ENCODE assay signal across 9 mouse cellular contexts in the genomic region with DNA sequence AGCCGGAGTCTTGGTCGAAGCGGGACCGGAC. TPM values are rescaled to one million over a fixed set of nuclear protein-coding genes. Genes with fewer than 3 reads are reported as not detected.
DNase-seq lines count a peak whose midpoint lies in the region; ATAC-seq and TF ChIP-seq lines count a peak whose summit lies in the region.
"Had no signal": no experiment of that assay in that cellular context is flagged by ENCODE, and none has a peak within 500 bp of the region (broad histone marks: within the 10 kb centered on the region; RNA-seq: fewer than 3 reads in every experiment).

TSS of gene Trp73 (minus strand) at position 27 of the 31 bp plus-strand sequence.

- peaks cover 5% of the 10 kb centered on the region; the same call in 1 of the 2 replicates for H3K4me1 ChIP-seq in heart, adult 2 months (ENCODE audit: control insufficient read depth, insufficient read depth, low read length)
- peaks cover 11% of the 10 kb centered on the region for H3K4me1 ChIP-seq in spleen, adult 2 months (ENCODE audit: control insufficient read depth, insufficient read depth, insufficient read length)
- H3K4me1 ChIP-seq in liver, embryonic 12.5 days = peaks cover 44% of the 10 kb centered on the region
- peaks cover 11% of the 10 kb centered on the region for H3K4me1 ChIP-seq in stomach, postnatal 0 days (replicated peaks; ENCODE audit: control insufficient read depth, insufficient read depth)

- no peaks in the 10 kb centered on the region for H3K36me3 ChIP-seq in heart, adult 2 months (ENCODE audit: control insufficient read depth, insufficient read depth, low read length)
- H3K36me3 ChIP-seq in spleen, adult 2 months (ENCODE audit: control insufficient read depth, insufficient read depth, low read length) = no peaks in the 10 kb centered on the region
- H3K36me3 ChIP-seq in liver, embryonic 12.5 days = no peaks in the 10 kb centered on the region; the same call in 1 of the 2 replicates
- no peaks in the 10 kb centered on the region for H3K36me3 ChIP-seq in stomach, postnatal 0 days (ENCODE audit: control insufficient read depth, insufficient read depth, low read length)

- peak within 1 kb of the TSS; percentile 52 for H3K9ac ChIP-seq in heart, adult 2 months (ENCODE audit: low read depth, low read length)
- peak within 1 kb of the TSS; percentile 31; the same call in 1 of the 2 replicates for H3K9ac ChIP-seq in liver, embryonic 12.5 days
- H3K9ac ChIP-seq in stomach, postnatal 0 days (ENCODE audit: low read length) = peak within 1 kb of the TSS; percentile 43

- H3K9me3 ChIP-seq in liver, embryonic 12.5 days (replicated peaks) = no peaks in the 10 kb centered on the region
- no peaks in the 10 kb centered on the region for H3K9me3 ChIP-seq in stomach, postnatal 0 days (ENCODE audit: control insufficient read depth, low read length)

- intact Hi-C loops in heart, adult 2 months (cut with DNase I) = loop anchor here (5.0 to 10.0 kb wide), 2 partner anchors 128 to 185 kb away; partner anchors contain the start of genes A430005L14Rik and Lrrc47
- intact Hi-C loops in heart, postnatal 25 days (cut with DNase I) = loop anchor here (10.0 kb wide), 1 partner anchor 185 kb away; the partner anchor contains the start of gene A430005L14Rik

- WGBS in heart, adult 2 months = 0% methylated on average over 3 of the region's 4 CpGs
- WGBS in spleen, adult 2 months = 5% methylated on average over 4 of the region's 4 CpGs
- 0% methylated on average over 4 of the region's 4 CpGs for WGBS in liver, embryonic 12.5 days (ENCODE audit: insufficient replicate concordance)
- WGBS in stomach, postnatal 0 days = 0% methylated on average over 1 of the region's 4 CpGs

- H3K79me2 ChIP-seq in heart, adult 2 months (replicated peaks; ENCODE audit: control insufficient read depth, insufficient read depth, low read length) = 0 out of 2 replicates have a peak, but pooled peaks cover 2% of the 10 kb centered on the region

- ATAC-seq in liver, embryonic 12.5 days = no peak
- no peak for ATAC-seq in stomach, postnatal 0 days (ENCODE audit: low FRiP score, low TSS enrichment)

- peak within 1 kb of the TSS; percentile 94 for H3K4me2 ChIP-seq in liver, embryonic 12.5 days
- peak within 1 kb of the TSS; percentile 87 for H3K4me2 ChIP-seq in stomach, postnatal 0 days (replicated peaks; ENCODE audit: low read depth)

- no peak for TF ChIP-seq POLR2A in heart, adult 2 months (IDR thresholded peaks at IDR 0.05; ENCODE audit: insufficient read depth, low read depth, low read length)
- no peak for TF ChIP-seq POLR2A in spleen, adult 2 months (IDR thresholded peaks at IDR 0.05; ENCODE audit: low read depth, low read length)

- no peak for TF ChIP-seq CTCF in heart, adult 2 months (IDR thresholded peaks at IDR 0.05)
- no peak for TF ChIP-seq CTCF in spleen, adult 2 months (IDR thresholded peaks at IDR 0.05; ENCODE audit: extremely low read depth, insufficient read depth, insufficient read length, insufficient replicate concordance)
- TF ChIP-seq CTCF in stomach, postnatal 0 days (IDR thresholded peaks at IDR 0.05; ENCODE audit: low read depth) = no peak

- TF ChIP-seq EP300 in heart, adult 2 months (IDR thresholded peaks at IDR 0.05; ENCODE audit: insufficient read depth, low read depth, low read length) = no peak
- no peak for TF ChIP-seq EP300 in stomach, postnatal 0 days (optimal IDR thresholded peaks at IDR 0.05)

- DNase-seq in heart, adult 2 months = no peak
- no peak for DNase-seq in heart, postnatal 25 days (ENCODE audit: low spot score)
- DNase-seq in spleen, adult 2 months (ENCODE audit: low read depth in 1 of 2, low spot score in 2 of 2) = no peak
- DNase-seq in spleen, postnatal 14 days (ENCODE audit: low spot score in 2 of 2) = no peak
- no peak for DNase-seq in stomach, postnatal 0 days (ENCODE audit: low spot score)
- DNase-seq in layer of hippocampus, postnatal 36 days = no peak
- no peak for DNase-seq in adrenal gland, postnatal 25 days

- H3K4me3 ChIP-seq in heart, adult 2 months = peak within 1 kb of the TSS; percentile 87
- H3K4me3 ChIP-seq in spleen, adult 2 months (ENCODE audit: extremely low read depth, insufficient read depth, insufficient read length) = peak within 1 kb of the TSS; percentile 53
- H3K4me3 ChIP-seq in liver, embryonic 12.5 days = peak within 1 kb of the TSS; percentile 79
- peak within 1 kb of the TSS; percentile 51 for H3K4me3 ChIP-seq in stomach, postnatal 0 days (ENCODE audit: low read depth, low read length)

- no peak within 1 kb of the TSS for H3K27ac ChIP-seq in heart, adult 2 months
- no peak within 1 kb of the TSS for H3K27ac ChIP-seq in spleen, adult 2 months (ENCODE audit: insufficient read depth, low read length)
- no peak within 1 kb of the TSS for H3K27ac ChIP-seq in liver, embryonic 12.5 days
- no peak within 1 kb of the TSS for H3K27ac ChIP-seq in stomach, postnatal 0 days (replicated peaks)

- peaks cover 21% of the 10 kb centered on the region for H3K27me3 ChIP-seq in heart, adult 2 months (ENCODE audit: control insufficient read depth, insufficient read depth, low read length)
- H3K27me3 ChIP-seq in spleen, adult 2 months (ENCODE audit: control insufficient read depth, insufficient read depth, low read length) = peaks cover 32% of the 10 kb centered on the region
- peaks cover 71% of the 10 kb centered on the region for H3K27me3 ChIP-seq in liver, embryonic 12.5 days (replicated peaks)
- peaks cover 7% of the 10 kb centered on the region; the same call in 1 of the 2 replicates for H3K27me3 ChIP-seq in stomach, postnatal 0 days (ENCODE audit: control insufficient read depth, insufficient read depth, low read length)

RNA-seq across cellular contexts. Expression of gene Trp73, which starts in this region (rescaled TPM):
- not detected for total RNA-seq in heart, adult 2 months (2021)
- polyA plus RNA-seq in heart, adult 2 months (2012; rRNA removed) = 0.39 TPM in 1 of 2 replicates, not detected in the other
- not detected for total RNA-seq in heart, postnatal 25 days (2021)
- 0.25 and 0.34 TPM in 2 replicates for polyA plus RNA-seq in spleen, adult 2 months (2012; rRNA removed)
- 0.04 and 0.17 TPM in 2 replicates for polyA plus RNA-seq in liver, embryonic 12.5 days (2016; fragmentation: Nextera tagmentation; extraction: Ambion mirVana)
- 1.0 and 1.3 TPM in 2 replicates for polyA plus RNA-seq in stomach, postnatal 0 days (2015; fragmentation: Nextera tagmentation; extraction: Ambion mirVana)
- total RNA-seq in layer of hippocampus, postnatal 36 days (2021) = 1 to 10 TPM; 1.6 to 3.1 TPM
- not detected in 2 replicates for total RNA-seq in adrenal gland, postnatal 25 days (2021)
- total RNA-seq: adrenal gland, postnatal 36 days had no signal
